Mouse (Mus musculus) cerebellum, adult 11-12 months (tissue): ENCODE measurements around the gene Clock.

Experiments used
- DNase-seq: peaks from one replicate; pipeline ENCODE4 v3.0.0; 2022

Clock gene

GRCm38 (mm10) chr5:76176841-76177240 is 127.8 kb downstream of the Clock start:
- no peak for DNase-seq

GRCm38 (mm10) chr5:76176411-76176810 is 128.2 kb downstream of the Clock start:
- DNase-seq: no peak

- no peak for DNase-seq
Measured at GRCm38 (mm10) chr5:76175051-76175450, 129.5 kb downstream of the Clock start.

- no peak for DNase-seq
Measured at GRCm38 (mm10) chr5:76171039-76171438, 133.6 kb downstream of the Clock start.

- DNase-seq: no peak
Measured at GRCm38 (mm10) chr5:76170522-76170921, 134.1 kb downstream of the Clock start.

- no peak for DNase-seq
Measured at GRCm38 (mm10) chr5:76164827-76165226, 139.8 kb downstream of the Clock start.

- no peak for DNase-seq
Measured at GRCm38 (mm10) chr5:76163828-76164390, 140.7 kb downstream of the Clock start.

GRCm38 (mm10) chr5:76162926-76163325 is 141.7 kb downstream of the Clock start:
- no peak for DNase-seq

GRCm38 (mm10) chr5:76161491-76161890 is 143.1 kb downstream of the Clock start:
- no peak for DNase-seq

GRCm38 (mm10) chr5:76160086-76160485 is 144.5 kb downstream of the Clock start:
- DNase-seq: no peak
